Mouse (Mus musculus) lung, embryonic 16.5 days (tissue): ENCODE results near the gene Tcp11l1. TPM values are rescaled to one million over a fixed set of nuclear protein-coding genes. Genes with fewer than 3 reads are reported as not detected.

Experiments
- ATAC-seq: fragments of 200-750 bp; cut with Nextera tagmentation; 2 replicates; pipeline ENCODE4 v1.8.0; 2017; ENCODE audit warnings: low read depth, mild to moderate bottlenecking, moderate library complexity
- H3K27ac ChIP-seq: fragments of 300-500 bp; sonication (generic); 2 replicates; pipeline ENCODE4 v1.5.1; 2014; ENCODE audit warnings: mild to moderate bottlenecking, control low read depth, low read length
- H3K27me3 ChIP-seq: fragments of 300-500 bp; sonication (generic); 2 replicates; pipeline ENCODE4 v1.6.1; 2014; ENCODE audit warnings: low read depth, low read length, mixed read lengths; ENCODE audit not compliant: control insufficient read depth, insufficient read depth
- H3K36me3 ChIP-seq: fragments of 300-500 bp; sonication (generic); 2 replicates; pipeline ENCODE4 v1.6.1; 2014; ENCODE audit warnings: low read length; ENCODE audit not compliant: control insufficient read depth, insufficient read depth
- H3K4me1 ChIP-seq: fragments of 300-500 bp; sonication (generic); replicated peaks from 2 replicates; pipeline ENCODE4 v1.6.1; 2014; ENCODE audit warnings: low read length, mixed read lengths; ENCODE audit not compliant: control insufficient read depth, insufficient read depth
- H3K4me2 ChIP-seq: fragments of 300-500 bp; sonication (generic); 2 replicates; pipeline ENCODE4 v1.6.1; 2014; ENCODE audit warnings: low read depth, low read length, control low read depth
- H3K4me3 ChIP-seq: fragments of 300-500 bp; sonication (generic); 2 replicates; pipeline ENCODE4 v1.5.1; 2014; ENCODE audit warnings: mild to moderate bottlenecking, low read length, control low read depth
- H3K9ac ChIP-seq: fragments of 300-500 bp; sonication (generic); 2 replicates; pipeline ENCODE4 v1.6.1; 2014; ENCODE audit warnings: low read length, control low read depth
- H3K9me3 ChIP-seq: fragments of 300-500 bp; sonication (generic); 2 replicates; pipeline ENCODE4 v1.6.1; 2016; ENCODE audit warnings: low read length; ENCODE audit not compliant: control insufficient read depth
- WGBS: fragments of 180-500 bp; shearing (Covaris S2); extraction: QIAGEN DNeasy Blood & Tissue Kit; methylation state at CpG from one replicate; pipeline ENCODE4 v1.1.7; 2014; 5-methylcytosine and 5-hydroxymethylcytosine counted together
- polyA plus RNA-seq: library from polyadenylated mRNA; unstranded; fragments of >200 nt; fragmentation: Nextera tagmentation; extraction: Ambion mirVana; gene quantifications from 2 replicates; pipeline ENCODE4 v1.2.1, GENCODE M21; 2015

Tcp11l1 gene
- polyA plus RNA-seq, 1 experiment from 2014 or later = 22.8 TPM

- Histone ChIP-seq H3K9ac (no peak overlapping the region), H3K27ac (no peak overlapping the region), H3K4me3 (no peak overlapping the region), H3K9me3 (no peaks in the 10 kb centered on the region), H3K4me2 (no peak overlapping the region), H3K36me3 (no peaks in the 10 kb centered on the region), H3K4me1 (no peaks in the 10 kb centered on the region), H3K27me3 (no peaks in the 10 kb centered on the region)
- 35% methylated on average over 2 of the region's 2 CpGs for WGBS
- no peak for ATAC-seq
Measured at GRCm38 (mm10) chr2:104692551-104692950, 19.4 kb downstream of the Tcp11l1 start.

DNA sequence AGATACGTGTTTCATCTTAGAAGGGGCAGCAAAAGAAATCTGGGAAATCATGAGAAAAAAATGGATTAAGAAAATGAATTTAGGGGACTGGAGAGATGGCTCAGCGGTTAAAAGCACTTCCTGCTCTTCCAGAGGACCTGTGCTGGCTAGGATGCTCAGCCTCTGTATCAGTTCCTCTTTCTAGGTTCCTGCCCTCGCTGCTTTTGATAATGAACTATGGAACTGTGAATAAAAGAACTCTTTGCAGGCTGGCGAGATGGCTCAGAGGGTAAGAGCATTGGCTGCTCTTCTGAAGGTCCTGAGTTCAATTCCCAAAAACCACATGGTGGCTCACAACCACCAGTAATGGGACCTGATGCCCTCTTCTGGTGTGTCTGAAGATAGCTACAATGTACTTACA, 21.2 kb downstream of the Tcp11l1 start:
- Histone ChIP-seq H3K4me1 (no peaks in the 10 kb centered on the region), H3K4me2 (no peak overlapping the region), H3K9ac (no peak overlapping the region), H3K4me3 (no peak overlapping the region), H3K27ac (no peak overlapping the region), H3K27me3 (no peaks in the 10 kb centered on the region), H3K36me3 (no peaks in the 10 kb centered on the region), H3K9me3 (no peaks in the 10 kb centered on the region)
- ATAC-seq = no peak
- 74% methylated on average over 4 of the region's 4 CpGs for WGBS

DNA sequence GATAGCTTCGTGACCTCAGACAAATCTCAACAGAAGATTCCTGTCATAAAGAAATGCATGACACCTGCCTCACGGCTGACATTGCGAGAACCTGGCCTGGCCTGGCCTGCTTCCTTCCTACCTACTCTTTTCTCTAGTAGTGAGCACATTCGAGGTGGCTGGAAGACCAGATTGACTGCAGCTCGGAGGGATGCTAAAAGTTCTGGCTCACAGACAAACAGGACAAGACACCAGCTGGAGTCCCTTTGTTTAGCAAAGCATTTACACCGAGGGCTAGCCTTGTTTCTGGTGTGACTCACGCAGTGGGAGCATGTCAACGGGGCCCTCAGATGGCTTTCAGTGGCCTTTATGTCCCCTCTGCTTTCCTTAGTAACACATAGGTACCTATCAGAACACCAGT, 23.2 kb downstream of the Tcp11l1 start:
- Histone ChIP-seq H3K9ac (no peak overlapping the region), H3K4me2 (no peak overlapping the region), H3K27me3 (no peaks in the 10 kb centered on the region), H3K36me3 (no peaks in the 10 kb centered on the region), H3K4me3 (no peak overlapping the region), H3K9me3 (0 out of 2 replicates have a peak, but pooled peaks cover 2% of the 10 kb centered on the region), H3K27ac (no peak overlapping the region), H3K4me1 (no peaks in the 10 kb centered on the region)
- WGBS = 75% methylated on average over 8 of the region's 8 CpGs
- no peak for ATAC-seq

DNA sequence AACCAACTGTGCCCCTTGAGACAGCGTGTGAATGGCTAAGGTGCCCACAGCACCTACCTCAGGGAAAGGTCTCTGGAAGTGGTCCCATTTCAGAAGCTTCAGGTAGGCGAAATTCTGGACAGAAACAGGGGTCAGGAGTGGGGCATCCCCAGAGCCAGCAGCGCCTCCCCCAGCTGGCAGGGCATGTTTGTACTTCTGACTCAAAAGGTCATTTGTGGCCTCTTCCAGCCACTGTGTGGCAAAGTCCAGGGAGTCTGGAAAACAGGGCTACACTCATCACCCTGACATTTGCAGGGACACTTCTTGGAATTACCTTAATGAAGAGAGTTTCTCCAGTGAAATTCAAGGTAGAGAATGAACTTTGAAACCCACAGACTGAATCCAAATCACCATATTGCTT, 23.6 kb downstream of the Tcp11l1 start:
- 67% methylated on average over 3 of the region's 3 CpGs for WGBS
- Histone ChIP-seq H3K27ac (no peak overlapping the region), H3K9me3 (0 out of 2 replicates have a peak, but pooled peaks cover 3% of the 10 kb centered on the region), H3K4me3 (no peak overlapping the region), H3K36me3 (no peaks in the 10 kb centered on the region), H3K27me3 (no peaks in the 10 kb centered on the region), H3K9ac (no peak overlapping the region), H3K4me2 (no peak overlapping the region), H3K4me1 (no peaks in the 10 kb centered on the region)
- ATAC-seq = no peak

DNA sequence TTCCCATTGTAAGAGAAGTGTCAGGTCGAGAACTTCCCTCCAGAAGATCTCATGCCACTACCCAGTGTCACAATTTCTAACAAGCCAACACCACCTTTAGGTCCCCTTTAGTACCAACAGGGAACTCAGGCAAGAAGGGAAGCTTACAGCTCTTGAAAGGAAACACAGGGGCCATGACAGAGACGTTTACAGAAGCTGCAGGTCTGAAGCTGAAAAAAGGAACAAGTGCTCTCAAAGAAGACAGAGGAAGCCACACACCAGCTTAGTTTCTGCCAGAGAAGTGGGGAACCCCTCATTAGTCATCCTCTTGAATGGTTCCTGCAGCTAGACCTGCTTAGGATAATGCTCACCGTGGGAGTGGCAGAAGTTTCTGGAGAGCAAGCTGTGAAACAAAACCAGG, 24.7 kb downstream of the Tcp11l1 start:
- Histone ChIP-seq H3K4me3 (no peak overlapping the region), H3K27ac (no peak overlapping the region), H3K36me3 (no peaks in the 10 kb centered on the region), H3K4me2 (no peak overlapping the region), H3K9ac (no peak overlapping the region), H3K9me3 (0 out of 2 replicates have a peak, but pooled peaks cover 3% of the 10 kb centered on the region), H3K4me1 (no peaks in the 10 kb centered on the region), H3K27me3 (no peaks in the 10 kb centered on the region)
- WGBS = 56% methylated on average over 3 of the region's 3 CpGs
- no peak for ATAC-seq

- no peaks in the 10 kb centered on the region for H3K27me3 ChIP-seq
- H3K4me1 ChIP-seq = no peaks in the 10 kb centered on the region
- no peak overlapping the region for H3K27ac ChIP-seq
- 3% methylated on average over 13 of the region's 13 CpGs for WGBS
- H3K9ac ChIP-seq = no peak overlapping the region
- H3K4me3 ChIP-seq = no peak overlapping the region
- no peaks in the 10 kb centered on the region for H3K36me3 ChIP-seq
- H3K4me2 ChIP-seq = no peak overlapping the region
- ATAC-seq = peak; percentile 90
- 0 out of 2 replicates have a peak, but pooled peaks cover 3% of the 10 kb centered on the region for H3K9me3 ChIP-seq
Measured at GRCm38 (mm10) chr2:104685418-104685817, 26.6 kb downstream of the Tcp11l1 start.

DNA sequence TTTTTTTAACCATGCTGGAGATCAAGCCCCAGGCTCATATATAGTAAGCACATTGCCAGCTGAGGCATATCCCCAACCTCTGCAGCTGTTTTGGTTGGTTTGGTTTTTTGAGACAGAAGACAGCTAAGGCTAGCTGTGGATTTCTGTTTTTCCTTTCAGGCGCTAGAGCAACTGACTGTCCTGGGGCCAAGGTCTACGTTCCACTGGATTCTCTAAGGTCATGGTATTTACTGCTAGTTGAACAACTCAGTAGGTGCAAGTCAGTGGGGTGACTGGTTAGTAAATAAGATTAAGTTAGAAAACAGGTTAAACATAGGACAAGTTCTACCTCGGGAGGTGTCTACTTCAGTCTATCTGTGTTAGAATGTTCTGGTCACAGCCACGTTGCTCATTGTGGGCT, 27.2 kb downstream of the Tcp11l1 start:
- Histone ChIP-seq H3K4me2 (no peak overlapping the region), H3K9ac (no peak overlapping the region), H3K4me1 (no peaks in the 10 kb centered on the region), H3K27me3 (no peaks in the 10 kb centered on the region), H3K27ac (no peak overlapping the region), H3K36me3 (no peaks in the 10 kb centered on the region), H3K9me3 (0 out of 2 replicates have a peak, but pooled peaks cover 3% of the 10 kb centered on the region), H3K4me3 (no peak overlapping the region)
- 87% methylated on average over 4 of the region's 4 CpGs for WGBS
- ATAC-seq = no peak

DNA sequence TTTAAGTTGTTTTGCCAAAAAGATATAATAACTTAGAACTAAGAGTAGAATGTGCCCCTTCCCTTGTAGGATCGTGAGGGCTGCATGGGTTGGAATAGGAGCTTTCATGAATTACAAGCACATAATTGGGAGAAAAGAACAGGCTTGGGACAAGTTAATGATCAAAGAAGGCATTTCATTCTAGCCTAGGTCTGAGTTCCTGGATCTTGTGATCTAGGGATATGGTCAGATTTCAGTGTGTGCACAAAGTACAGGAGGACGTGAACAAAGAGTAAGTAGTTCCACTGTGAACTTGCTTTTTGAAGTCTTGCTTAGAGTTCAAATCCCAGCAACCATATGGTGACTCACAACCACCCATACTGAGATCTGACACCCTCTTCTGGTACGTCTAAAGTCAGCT, 34.6 kb downstream of the Tcp11l1 start:
- WGBS = 70% methylated on average over 3 of the region's 3 CpGs
- Histone ChIP-seq H3K27me3 (no peaks in the 10 kb centered on the region), H3K9ac (no peak overlapping the region), H3K27ac (no peak overlapping the region), H3K4me3 (no peak overlapping the region), H3K9me3 (no peaks in the 10 kb centered on the region), H3K36me3 (no peaks in the 10 kb centered on the region), H3K4me2 (no peak overlapping the region), H3K4me1 (no peaks in the 10 kb centered on the region)
- ATAC-seq = no peak

DNA sequence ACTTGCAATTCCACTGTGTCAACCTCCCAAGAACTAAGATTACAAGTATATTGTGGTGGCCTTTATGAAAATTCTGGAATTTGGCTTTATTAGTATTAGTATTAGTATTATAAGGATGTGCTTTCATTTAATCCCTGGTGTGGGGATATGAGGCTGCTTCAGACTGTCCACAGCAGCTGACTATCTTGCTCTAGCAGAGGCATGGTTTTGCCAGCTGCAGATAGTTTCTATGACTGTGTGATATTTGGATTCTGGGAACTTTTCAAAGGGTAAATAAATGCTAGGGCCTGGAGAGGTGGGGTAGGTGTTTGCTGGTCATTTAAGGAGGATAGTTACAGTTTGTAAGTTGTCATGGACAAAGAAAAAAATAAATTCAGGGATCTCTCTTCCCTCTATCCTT, 40.2 kb downstream of the Tcp11l1 start:
- Histone ChIP-seq H3K9me3 (no peaks in the 10 kb centered on the region), H3K27ac (no peak overlapping the region), H3K27me3 (no peaks in the 10 kb centered on the region), H3K4me3 (no peak overlapping the region), H3K4me2 (no peak overlapping the region), H3K4me1 (no peaks in the 10 kb centered on the region), H3K36me3 (peaks cover 3% of the 10 kb centered on the region; the same call in 1 of the 2 replicates), H3K9ac (no peak overlapping the region)
- ATAC-seq = no peak
